Mouse (Mus musculus) adrenal gland, postnatal 10 days (tissue): Measurements from ENCODE around the gene Gsn. TPM values are rescaled to one million over a fixed set of nuclear protein-coding genes. Genes with fewer than 3 reads are reported as not detected.
A peak's percentile ranks its signal among the peaks of the same experiment; 100 is the strongest.

Experiments
- DNase-seq: peaks from one replicate; pipeline ENCODE4 v3.0.0; 2021; ENCODE audit warnings: mixed read lengths
- total RNA-seq, 2 experiments: library from RNA; stranded (reverse); gene quantifications; 2 replicates each; pipeline ENCODE4 v1.2.3; 2021

The Gsn gene
- total RNA-seq, 2 experiments from 2014 or later, result 161 to 192 TPM

DNA sequence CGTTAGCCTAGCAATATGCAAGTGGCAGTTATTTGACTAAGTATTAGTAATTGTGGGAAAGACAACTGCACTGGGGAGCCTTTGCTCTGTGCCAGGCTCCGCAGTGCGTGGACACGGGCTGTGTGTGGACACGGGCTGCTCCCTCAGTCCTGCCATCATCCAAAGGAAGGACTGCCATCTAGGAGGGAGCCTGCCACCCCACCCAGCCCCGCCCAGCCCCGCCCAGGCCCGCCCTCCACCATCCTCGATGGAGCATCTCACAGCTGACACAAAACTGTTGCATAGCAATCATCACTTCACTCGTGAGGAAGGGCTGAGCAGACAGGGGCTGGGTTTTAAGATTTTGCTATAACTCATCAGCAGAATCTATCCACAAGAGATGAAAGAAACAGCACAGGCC, 69.8 kb downstream of the Gsn start:
- DNase-seq, result no peak

DNA sequence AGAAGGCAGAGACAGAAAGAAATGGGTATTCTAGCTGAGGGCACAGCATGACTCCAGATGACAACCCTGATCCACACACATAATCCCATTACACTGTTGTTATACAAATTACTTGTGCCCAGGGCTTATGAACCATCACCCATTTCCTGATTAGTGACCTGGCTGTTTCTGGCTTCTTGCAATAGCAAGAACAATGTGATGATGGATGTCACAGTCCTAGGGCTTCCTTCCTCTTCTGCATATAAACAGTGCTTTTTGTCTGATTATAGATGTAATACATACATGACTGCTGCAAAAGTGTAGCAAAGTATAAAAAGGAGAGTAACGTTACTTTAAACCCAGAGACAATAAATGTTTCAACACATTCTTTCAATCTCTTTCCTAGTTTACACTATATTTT, 70.8 kb downstream of the Gsn start:
- no peak for DNase-seq

DNA sequence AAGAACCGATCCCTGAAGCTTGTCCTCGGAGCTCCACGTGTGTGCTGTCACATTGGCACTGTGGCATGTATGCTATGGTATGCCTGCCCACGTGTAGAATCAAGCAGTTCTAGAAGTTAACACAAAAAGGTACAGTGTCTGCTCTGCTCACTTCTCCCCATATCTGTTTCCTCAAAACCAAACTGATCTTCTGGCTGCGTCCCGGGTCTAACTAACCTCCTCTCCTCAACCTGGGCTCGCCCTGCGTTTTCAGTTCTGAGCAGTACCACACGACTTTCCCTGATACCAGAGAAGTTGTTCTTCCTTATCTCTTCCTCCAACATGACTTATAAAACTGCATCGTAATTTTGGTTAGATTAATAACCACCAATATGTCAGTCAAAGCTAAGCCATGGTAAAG, 71.4 kb downstream of the Gsn start:
- no peak for DNase-seq

DNA sequence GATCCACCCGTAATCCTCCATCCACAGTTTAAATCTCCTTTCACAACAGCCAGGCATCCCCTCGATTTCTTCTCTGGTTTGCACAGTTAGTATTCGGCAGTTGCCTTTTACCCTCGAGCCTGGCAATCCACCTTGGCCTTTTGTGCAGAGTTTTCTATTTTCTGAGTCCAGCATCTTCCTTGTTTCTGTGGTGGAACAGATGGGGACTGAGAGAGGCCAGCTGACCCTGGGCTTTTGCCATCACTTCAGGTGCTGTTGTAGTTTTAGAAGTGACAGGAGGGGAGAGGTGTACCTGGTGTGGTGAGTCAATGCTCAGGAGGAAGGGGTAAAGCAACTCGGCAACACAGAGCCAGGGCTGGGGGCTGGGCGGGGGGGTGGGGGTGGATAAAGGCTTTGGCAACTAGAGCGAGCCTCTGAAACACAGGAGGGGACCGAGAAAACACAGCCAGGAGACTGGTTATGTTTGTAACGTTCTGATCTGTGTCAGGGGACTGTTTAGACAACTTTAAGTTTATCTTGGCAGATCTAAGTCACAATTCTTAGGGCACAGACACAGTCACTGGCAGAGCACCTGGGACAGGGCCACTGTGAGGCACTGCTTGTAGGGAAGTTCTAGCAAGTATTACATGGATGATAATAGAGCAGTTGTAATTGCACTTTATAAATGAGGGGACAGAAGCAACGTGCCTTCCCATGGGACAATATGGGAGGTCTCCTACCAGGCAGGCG, 72.0 kb downstream of the Gsn start:
- no peak for DNase-seq

DNA sequence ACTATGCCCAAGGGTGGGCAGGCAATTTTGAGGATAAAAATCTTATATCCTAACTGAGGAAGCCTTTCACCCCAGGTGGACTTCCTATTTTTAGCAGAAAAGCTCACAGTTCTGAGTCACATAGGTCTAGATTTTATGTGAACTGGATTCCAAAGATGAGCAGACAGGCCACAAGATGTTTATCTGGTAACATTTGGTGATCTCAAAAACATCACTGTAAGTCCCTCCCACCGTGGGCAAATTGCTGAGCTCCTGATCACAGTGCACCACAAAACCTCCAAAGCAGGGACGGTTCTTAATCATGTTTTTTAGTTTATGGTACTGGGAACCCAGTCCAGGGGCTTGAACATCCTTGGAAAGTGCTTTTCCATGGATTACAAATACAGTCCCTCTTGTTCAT, 72.9 kb downstream of the Gsn start:
- no peak for DNase-seq

DNA sequence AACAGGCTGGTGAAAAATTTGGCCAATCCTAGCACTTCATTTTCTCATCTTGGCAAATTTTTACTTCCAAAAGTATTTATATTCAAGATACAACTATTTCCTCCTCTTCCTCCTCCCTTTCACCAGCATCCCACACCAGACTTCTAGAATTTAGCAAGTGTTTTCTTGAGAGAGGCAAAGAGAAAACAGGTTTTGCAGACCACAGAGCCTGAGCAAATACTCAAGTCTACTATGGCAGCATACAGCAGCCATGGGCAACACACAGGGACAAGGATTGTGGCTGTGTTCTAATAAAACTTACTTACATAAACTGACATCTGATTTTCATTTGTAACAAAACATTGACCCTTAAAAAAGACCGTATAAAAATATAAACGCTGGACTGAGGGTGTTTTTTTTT, 75.0 kb downstream of the Gsn start:
- no peak for DNase-seq

DNA sequence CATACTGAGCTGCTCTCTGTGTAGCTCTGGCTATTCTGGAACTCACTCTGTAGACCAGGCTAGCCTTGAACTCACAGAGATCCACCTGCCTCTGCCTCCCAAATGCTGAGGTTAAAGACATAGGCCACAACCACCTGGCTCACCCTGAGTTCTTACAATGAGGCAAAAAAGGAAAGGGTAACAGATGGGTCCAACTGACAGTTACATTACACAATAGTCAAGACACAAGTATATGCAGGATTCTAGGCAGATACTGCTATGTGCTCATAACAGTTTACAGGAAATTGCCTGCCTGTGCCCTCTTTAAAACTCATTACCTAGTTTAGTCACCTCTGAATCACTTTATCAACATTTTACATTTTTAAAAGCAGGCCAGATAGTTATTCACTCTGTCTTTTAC, 77.5 kb downstream of the Gsn start:
- DNase-seq, result no peak

DNA sequence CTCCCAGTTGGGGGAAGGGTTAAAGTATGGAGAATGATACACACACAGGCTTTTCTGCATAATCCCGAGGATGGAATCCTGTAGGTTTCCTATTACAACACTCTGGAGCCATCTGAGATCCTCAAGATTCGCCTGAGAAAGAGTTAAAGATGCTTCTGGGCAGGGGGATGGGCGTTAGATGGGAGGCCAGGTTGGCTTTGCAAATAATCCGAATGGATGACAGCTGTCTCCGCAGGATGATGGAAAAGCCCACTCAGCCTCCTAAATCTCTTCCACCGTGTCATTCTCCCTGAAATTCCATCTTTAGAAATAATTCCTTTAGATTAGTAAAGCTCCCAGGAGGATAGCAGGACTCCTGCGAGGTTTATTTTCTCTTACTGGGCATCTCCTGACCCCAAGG, 79.4 kb downstream of the Gsn start:
- DNase-seq, result no peak

DNA sequence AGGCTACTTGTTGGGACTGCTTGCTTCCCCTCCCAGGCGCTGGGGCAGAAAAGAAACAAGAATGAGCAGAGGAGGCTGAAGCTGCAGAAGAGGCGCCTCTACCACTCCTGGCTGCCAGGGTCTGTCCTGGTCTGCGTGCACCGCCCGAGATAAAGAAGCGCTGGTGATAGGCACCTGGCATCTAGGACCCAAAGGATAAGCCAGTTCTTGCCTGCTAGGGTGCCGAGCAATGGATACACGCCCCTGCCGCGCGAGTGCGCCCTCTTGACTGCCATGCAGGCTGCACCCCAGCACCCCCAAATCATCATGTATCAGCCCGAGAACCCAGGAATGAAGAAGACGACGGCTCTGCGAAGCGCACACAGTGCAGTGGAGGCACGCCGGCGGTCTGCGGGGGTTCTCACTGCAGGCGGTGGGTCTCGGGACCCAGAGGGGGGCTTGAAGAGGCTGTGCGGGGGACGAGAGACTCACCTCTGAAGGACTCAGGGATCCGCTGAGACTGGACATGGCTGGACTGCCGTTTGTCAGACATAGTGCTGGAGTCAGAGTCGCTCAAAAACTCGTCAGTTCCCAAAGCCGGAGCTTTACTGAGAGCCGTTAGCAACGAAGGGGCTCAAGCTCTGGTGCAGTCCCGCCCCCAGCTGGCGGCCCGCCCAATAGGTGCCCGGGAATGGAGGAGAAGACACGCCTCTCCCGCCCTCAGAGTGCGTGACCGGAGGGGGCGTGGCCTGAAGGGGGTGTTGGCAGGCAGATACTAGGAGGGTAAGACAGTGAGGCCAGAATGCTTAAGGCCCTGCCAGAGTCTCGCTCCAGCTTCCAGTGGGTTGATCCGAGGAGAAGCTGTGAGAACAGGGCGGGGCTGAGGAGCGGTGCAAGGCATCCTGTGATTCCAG, 80.5 kb downstream of the Gsn start, which contains the start of gene Stom:
Gene Stom, minus strand, starts transcription at position 589 of the 893 bp plus-strand sequence.
- DNase-seq, result peak; percentile 100

DNA sequence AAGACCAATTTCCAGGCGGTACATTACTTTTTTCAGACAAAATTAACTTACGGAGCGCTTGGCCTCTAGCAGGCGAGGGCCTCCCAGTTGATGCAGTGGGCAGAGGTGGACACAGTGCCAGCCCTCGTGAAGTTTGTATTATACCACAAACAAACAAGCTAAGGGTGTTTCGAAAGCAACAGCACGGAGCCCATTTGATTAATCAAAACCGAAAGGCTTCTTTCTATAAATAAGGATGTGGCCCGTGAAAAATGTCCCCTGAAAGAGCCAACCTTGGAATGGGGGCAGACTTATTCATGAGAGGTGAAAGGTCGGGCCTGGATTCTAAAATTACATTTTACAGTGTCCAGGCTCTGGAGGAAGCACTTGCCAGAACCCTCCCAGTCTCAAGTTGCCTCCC, 81.2 kb downstream of the Gsn start:
- DNase-seq, result no peak

DNA sequence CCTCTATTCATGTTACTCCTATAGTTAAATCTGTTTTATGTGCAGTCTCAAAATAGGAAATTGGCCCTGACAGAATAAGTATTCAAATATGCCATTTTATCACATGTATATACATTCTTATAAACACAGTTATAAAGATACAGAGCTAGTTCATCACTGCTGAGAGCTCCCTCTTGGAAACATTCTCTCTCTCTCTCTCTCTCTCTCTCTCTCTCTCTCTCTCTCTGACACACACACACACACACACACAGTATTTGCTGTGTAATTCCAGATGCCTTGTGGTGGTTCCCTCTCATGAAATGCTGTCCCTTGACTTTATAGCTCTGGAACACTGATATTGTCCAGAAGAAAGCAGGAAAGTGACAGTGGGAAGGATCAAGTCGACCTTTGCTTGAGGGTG, 81.9 kb downstream of the Gsn start:
- DNase-seq, result no peak

DNA sequence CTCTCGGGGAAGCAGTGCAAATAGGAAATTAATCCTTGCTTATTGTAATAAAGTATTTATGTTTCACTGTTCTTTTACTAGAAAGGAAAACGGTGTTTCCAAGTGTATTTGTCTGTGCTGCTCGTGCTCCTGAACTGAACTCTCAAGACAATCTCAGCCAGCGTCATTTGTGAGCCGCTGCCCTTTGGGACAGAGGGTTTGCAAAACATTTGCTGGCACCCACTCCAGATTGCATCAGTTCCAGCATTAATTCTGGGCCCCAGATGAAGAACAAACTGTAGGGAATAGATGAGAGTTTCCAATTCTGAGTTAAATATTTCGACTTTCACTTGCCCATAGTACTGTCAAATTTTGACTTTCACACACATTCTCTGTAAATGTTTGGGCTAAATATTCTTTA, 82.5 kb downstream of the Gsn start:
- DNase-seq, result peak; percentile 75

DNA sequence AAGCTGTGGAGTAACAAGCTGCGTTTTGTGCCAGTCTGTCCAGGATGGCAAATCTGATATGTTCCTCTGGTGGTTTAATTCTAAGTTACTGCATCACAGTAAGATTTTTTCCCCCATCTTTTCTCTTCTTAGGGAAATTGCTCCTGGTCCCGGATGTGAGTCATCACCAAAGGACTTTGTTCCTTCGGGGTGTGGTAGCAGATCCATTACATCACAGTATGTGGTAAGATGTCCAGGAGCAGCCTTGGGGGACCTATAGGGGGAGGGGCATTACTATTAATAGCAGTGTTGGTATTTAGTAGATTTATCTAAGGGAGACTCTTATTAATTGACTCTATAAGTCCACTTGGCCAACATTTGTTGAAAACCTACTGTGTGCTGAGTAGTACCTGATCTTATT, 86.4 kb downstream of the Gsn start:
- DNase-seq, result no peak

DNA sequence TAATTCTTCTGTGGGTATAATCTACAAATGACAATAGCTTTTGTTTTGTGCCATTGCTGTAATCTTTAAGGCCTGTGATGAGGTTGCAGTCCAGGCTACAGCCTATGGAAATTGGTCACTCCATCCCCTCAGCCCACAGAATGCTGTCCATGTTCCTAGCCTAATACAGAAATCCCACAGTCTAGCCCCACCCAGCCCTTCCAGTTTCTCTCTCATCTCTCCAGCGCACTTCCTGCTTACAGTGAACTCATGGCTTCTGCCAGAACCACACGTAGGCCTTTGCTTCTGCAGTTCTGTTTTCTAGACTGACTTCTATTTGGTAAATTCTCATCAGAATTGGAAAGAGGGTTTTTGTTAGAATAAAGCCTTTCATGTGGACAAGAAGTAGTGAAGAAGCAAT, 89.8 kb downstream of the Gsn start:
- no peak for DNase-seq

DNA sequence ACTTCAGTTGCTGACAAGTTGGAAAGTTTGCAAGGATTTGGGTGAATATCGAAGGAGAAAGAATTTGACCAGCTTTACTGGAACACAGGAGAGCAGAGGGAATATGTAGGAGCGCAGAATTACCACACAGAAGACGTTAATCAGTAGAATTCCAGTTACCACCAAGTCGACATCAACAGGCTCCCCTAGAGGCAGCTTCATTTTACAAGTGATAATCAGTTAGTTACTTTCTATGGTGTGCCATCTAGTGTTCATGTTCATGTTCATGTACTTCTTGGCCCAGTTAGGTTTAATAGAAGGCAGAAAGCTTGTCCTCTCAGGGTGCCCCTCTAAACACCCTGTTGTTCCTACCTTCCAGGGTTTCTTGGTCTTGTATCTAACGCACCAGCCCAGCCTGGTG, 93.0 kb downstream of the Gsn start:
- no peak for DNase-seq

Other genes with a start within 250 kb of the Gsn start
- gene Hc, start 194.9 kb upstream of the Gsn start, total RNA-seq, result 10 to 100 TPM; 36.3 to 64.6 TPM
- 10 to 100 TPM; 18.0 to 41.6 TPM for gene AI182371, start 154.8 kb upstream of the Gsn start, total RNA-seq
- 10 to 100 TPM; 12.6 to 22.7 TPM for gene Cntrl, start 146.9 kb upstream of the Gsn start, total RNA-seq
- gene Rab14, start 55.3 kb upstream of the Gsn start, total RNA-seq, result 100 to 1,000 TPM; 172 to 185 TPM
- 10 to 100 TPM; 69.7 to 83.4 TPM for gene Stom, start 80.6 kb downstream of the Gsn start, total RNA-seq
- not detected for gene 4930568D16Rik, start 111.3 kb downstream of the Gsn start, total RNA-seq
- gene 4930402F06Rik, start 140.8 kb downstream of the Gsn start, total RNA-seq, result not detected
- gene Ggta1, start 206.9 kb downstream of the Gsn start, total RNA-seq, result 10 to 100 TPM; 15.1 to 16.5 TPM